Mouse (Mus musculus) kidney, embryonic 14.5 days (tissue): ENCODE results near the gene Golga7b. TPM values are rescaled to one million over a fixed set of nuclear protein-coding genes. Genes with fewer than 3 reads are reported as not detected.

Experiments used
- ATAC-seq: fragments of 200-750 bp; cut with Nextera tagmentation; 2 replicates; pipeline ENCODE4 v1.8.0; 2017; ENCODE audit warnings: moderate number of reproducible peaks, mild to moderate bottlenecking, moderate TSS enrichment, moderate library complexity; ENCODE audit not compliant: low FRiP score, low TSS enrichment
- H3K27ac ChIP-seq: fragments of 300-500 bp; sonication (generic); 2 replicates; pipeline ENCODE4 v1.5.1; 2014; ENCODE audit warnings: low read depth, mild to moderate bottlenecking, low read length, moderate library complexity, mixed read lengths
- H3K27me3 ChIP-seq: fragments of 300-500 bp; sonication (generic); 2 replicates; pipeline ENCODE4 v1.6.1; 2014; ENCODE audit warnings: mild to moderate bottlenecking, low read length; ENCODE audit not compliant: control insufficient read depth, insufficient read depth
- H3K36me3 ChIP-seq: fragments of 300-500 bp; sonication (generic); 2 replicates; pipeline ENCODE4 v1.6.1; 2014; ENCODE audit warnings: low read length, mixed read lengths; ENCODE audit not compliant: control insufficient read depth, insufficient read depth
- H3K4me1 ChIP-seq: fragments of 300-500 bp; sonication (generic); 2 replicates; pipeline ENCODE4 v1.6.1; 2014; ENCODE audit warnings: low read length, mixed read lengths; ENCODE audit not compliant: control insufficient read depth, insufficient read depth
- H3K4me2 ChIP-seq: fragments of 300-500 bp; sonication (generic); replicated peaks from 2 replicates; pipeline ENCODE4 v1.6.1; 2014; ENCODE audit warnings: low read depth, mild to moderate bottlenecking, low read length
- H3K4me3 ChIP-seq: fragments of 300-500 bp; sonication (generic); 2 replicates; pipeline ENCODE4 v1.5.1; 2014; ENCODE audit warnings: mild to moderate bottlenecking, low read length
- H3K9ac ChIP-seq: fragments of 300-500 bp; sonication (generic); 2 replicates; pipeline ENCODE4 v1.6.1; 2014; ENCODE audit warnings: low read depth, mild to moderate bottlenecking, low read length, moderate library complexity
- H3K9me3 ChIP-seq: fragments of 300-500 bp; sonication (generic); 2 replicates; pipeline ENCODE4 v1.6.1; 2016; ENCODE audit warnings: low read length; ENCODE audit not compliant: control insufficient read depth
- WGBS: fragments of 180-500 bp; shearing (Covaris S2); extraction: QIAGEN DNeasy Blood & Tissue Kit; methylation state at CpG from one replicate; pipeline ENCODE4 v1.1.7; 2014; 5-methylcytosine and 5-hydroxymethylcytosine counted together
- polyA plus RNA-seq: library from polyadenylated mRNA; unstranded; fragments of >200 nt; fragmentation: Nextera tagmentation; extraction: Ambion mirVana; gene quantifications from 2 replicates; pipeline ENCODE4 v1.2.1, GENCODE M21; 2014

Golga7b gene
- polyA plus RNA-seq, 1 experiment from 2014 or later: not detected

DNA sequence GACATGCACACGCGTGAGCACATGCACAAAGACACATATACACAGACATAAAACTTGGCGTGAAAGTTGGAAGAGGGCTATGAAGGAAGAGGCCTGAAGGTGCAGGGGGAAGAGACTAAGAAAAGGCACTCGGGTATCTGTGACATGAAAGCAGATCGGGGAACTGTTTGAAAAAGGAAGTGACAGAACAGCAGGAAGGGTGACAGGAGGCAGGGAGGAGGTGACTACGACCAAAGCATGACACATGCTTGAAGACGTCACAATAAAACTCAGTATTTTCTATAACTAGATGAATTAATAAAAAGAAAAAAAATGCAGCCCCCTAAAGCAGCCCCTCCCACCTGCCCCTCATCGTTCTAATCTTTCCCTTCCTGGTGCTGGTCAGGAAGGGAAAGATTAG lies 58.4 kb downstream of the Golga7b start:
- no peak overlapping the region for H3K27ac ChIP-seq
- peaks cover 15% of the 10 kb centered on the region; the same call in 1 of the 2 replicates for H3K4me1 ChIP-seq
- no peaks in the 10 kb centered on the region for H3K9me3 ChIP-seq
- no peak overlapping the region for H3K4me3 ChIP-seq
- 65% methylated on average over 8 of the region's 8 CpGs for WGBS
- ATAC-seq: no peak
- H3K27me3 ChIP-seq: no peaks in the 10 kb centered on the region
- H3K36me3 ChIP-seq: no peaks in the 10 kb centered on the region
- H3K9ac ChIP-seq: no peak overlapping the region
- no peak overlapping the region for H3K4me2 ChIP-seq

DNA sequence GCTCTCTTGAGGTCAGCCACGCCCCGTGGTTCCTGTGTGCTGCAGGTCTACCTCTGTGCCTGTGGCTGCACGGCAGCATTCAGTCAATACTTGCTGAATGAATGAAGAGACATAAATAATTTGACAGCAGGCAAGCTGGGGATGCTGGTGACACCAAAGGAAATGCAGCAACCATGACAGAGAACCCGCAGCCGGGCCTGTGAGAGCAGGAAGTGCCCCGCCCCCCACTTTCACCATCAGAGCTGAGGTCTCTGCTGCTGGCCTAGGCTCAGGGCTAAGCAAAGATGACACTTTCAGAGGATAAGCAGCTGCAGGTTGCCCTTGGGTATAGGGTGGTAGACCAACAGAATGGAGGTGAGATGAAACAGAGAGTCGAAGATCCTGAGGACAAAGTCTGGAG lies 58.8 kb downstream of the Golga7b start:
- H3K4me1 ChIP-seq: peaks cover 15% of the 10 kb centered on the region; the same call in 1 of the 2 replicates
- no peaks in the 10 kb centered on the region for H3K9me3 ChIP-seq
- H3K4me2 ChIP-seq: no peak overlapping the region
- no peak overlapping the region for H3K4me3 ChIP-seq
- WGBS: 32% methylated on average over 7 of the region's 7 CpGs
- no peak overlapping the region for H3K9ac ChIP-seq
- no peak overlapping the region for H3K27ac ChIP-seq
- no peak for ATAC-seq
- no peaks in the 10 kb centered on the region for H3K36me3 ChIP-seq
- H3K27me3 ChIP-seq: no peaks in the 10 kb centered on the region

DNA sequence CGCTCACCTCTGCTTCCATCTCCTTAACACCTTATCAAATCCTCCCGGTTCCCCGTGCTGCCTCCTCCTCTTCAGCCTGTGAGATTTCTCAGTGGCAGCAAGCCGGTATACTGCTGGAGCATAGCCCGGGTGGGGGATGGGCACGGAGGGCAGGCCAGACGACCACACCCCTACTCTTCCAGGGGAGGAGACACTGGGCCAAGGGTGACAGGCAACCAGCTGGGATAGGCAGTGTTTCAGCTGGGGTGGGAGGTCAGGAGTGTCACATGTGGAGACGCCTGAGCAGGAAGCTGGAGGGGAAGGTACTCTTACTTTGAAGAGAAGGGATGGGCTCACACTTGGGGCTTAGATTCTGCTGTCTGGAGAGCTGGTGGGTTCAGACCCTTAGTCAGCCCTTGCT lies 59.6 kb downstream of the Golga7b start:
- ATAC-seq: peak; percentile 51
- H3K27me3 ChIP-seq: no peaks in the 10 kb centered on the region
- H3K4me3 ChIP-seq: no peak overlapping the region
- no peaks in the 10 kb centered on the region for H3K9me3 ChIP-seq
- H3K36me3 ChIP-seq: no peaks in the 10 kb centered on the region
- no peak overlapping the region for H3K27ac ChIP-seq
- 8% methylated on average over 8 of the region's 8 CpGs for WGBS
- peaks cover 15% of the 10 kb centered on the region; the same call in 1 of the 2 replicates for H3K4me1 ChIP-seq
- no peak overlapping the region for H3K9ac ChIP-seq
- no peak overlapping the region for H3K4me2 ChIP-seq

DNA sequence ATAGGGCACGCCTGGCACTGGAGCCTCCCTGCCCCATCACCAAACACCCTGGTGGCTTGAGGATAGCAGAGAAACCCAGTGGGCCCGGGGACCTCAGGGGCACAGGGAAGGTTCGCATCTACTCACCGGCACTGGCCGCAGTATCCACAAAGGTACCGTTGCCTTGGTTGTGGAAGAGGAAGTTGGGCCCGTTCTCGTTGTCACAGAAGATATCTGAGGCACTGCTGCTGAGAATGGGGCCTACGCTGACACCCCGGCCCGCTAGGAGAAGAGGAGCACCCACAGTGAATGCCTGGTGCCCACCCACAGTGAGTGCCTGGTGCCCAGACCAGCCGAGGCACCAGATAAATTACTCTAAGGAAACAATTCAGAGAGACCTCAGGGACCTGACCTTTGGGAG lies 61.6 kb downstream of the Golga7b start:
- WGBS: 91% methylated on average over 12 of the region's 12 CpGs
- H3K27me3 ChIP-seq: no peaks in the 10 kb centered on the region
- H3K4me1 ChIP-seq: peaks cover 15% of the 10 kb centered on the region; the same call in 1 of the 2 replicates
- no peak for ATAC-seq
- H3K9ac ChIP-seq: no peak overlapping the region
- no peak overlapping the region for H3K27ac ChIP-seq
- H3K9me3 ChIP-seq: no peaks in the 10 kb centered on the region
- no peak overlapping the region for H3K4me3 ChIP-seq
- no peaks in the 10 kb centered on the region for H3K36me3 ChIP-seq
- no peak overlapping the region for H3K4me2 ChIP-seq

DNA sequence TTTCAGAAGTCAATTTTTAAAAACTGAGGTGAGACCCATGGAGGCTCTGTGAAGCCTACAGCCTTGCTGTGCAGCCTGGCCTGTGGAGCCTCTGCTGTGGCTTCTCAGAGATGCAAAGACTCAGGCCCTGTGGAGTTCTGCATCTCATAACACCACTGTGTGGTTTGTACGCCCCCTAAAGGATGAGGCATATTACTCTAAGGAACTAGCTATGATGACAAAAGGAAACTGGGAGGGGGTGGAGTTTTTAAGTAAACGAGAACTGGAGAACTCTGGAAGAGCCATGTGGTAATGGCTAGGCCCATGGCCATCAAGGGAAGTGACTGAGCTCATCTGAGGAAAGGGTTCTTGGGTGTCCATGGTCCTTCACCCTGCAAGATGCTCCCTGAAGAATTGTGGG lies 64.0 kb downstream of the Golga7b start:
- Histone ChIP-seq H3K27me3 (no peaks in the 10 kb centered on the region), H3K27ac (no peak overlapping the region), H3K4me2 (no peak overlapping the region), H3K4me1 (peaks cover 12% of the 10 kb centered on the region; the same call in 1 of the 2 replicates), H3K9me3 (no peaks in the 10 kb centered on the region), H3K36me3 (no peaks in the 10 kb centered on the region), H3K9ac (no peak overlapping the region), H3K4me3 (no peak overlapping the region)
- no peak for ATAC-seq
- WGBS: 35% methylated on average over 2 of the region's 2 CpGs

DNA sequence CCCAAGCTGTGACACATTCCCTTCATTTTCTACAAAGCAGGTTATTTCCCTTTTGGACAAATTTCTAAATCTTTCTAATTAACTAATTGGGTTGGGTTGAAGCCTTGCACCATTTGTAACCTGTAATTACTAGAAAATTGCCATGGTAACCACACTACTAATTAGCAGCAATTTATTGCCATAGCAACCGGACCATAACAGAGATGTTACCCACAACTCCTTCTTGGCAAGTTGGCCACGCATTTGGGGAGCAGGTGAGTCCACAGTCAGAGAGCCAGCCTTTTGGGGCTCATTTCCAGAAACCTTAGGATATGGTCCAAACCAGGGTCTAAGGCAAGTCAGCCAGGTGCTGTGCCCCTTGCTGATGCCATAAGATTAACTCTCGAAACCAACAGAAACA lies 64.8 kb downstream of the Golga7b start:
- Histone ChIP-seq H3K4me2 (no peak overlapping the region), H3K27ac (no peak overlapping the region), H3K9ac (no peak overlapping the region), H3K4me1 (peaks cover 3% of the 10 kb centered on the region; the same call in 1 of the 2 replicates), H3K9me3 (no peaks in the 10 kb centered on the region), H3K27me3 (no peaks in the 10 kb centered on the region), H3K4me3 (no peak overlapping the region), H3K36me3 (no peaks in the 10 kb centered on the region)
- ATAC-seq: no peak
- WGBS: 63% methylated on average over 3 of the region's 3 CpGs

DNA sequence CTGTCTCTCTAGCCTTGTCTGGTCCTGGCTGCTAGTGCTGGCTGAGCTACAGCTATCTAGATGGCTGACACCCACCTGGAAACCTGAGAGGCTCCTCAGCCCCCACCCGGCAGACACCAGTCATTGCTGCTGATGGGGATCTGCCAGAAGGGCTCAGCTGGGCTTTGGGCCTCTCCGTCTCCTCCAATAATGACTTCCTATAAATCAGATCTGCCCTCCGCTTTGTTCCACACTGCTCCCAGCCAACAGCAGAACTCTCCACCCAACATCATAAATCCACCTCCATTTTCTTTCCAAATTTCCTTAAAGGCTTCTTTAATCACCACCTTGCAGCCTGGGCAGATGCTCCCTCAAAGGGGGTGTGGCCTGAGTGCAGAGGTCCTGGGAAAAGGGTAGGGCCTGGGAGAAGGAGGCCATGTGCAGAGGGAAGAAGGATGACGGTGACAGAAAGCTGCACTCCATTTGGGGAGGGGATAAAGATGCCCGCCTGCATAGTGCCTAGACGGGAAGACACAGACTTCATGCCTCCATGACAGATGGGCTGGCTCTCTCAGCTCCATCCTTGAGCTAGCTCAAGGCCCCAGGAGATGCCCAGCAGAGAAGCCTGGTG lies 67.8 kb downstream of the Golga7b start:
- H3K4me3 ChIP-seq: no peak overlapping the region
- peaks cover 3% of the 10 kb centered on the region; the same call in 1 of the 2 replicates for H3K4me1 ChIP-seq
- WGBS: 33% methylated on average over 6 of the region's 6 CpGs
- no peak overlapping the region for H3K4me2 ChIP-seq
- no peaks in the 10 kb centered on the region for H3K36me3 ChIP-seq
- no peaks in the 10 kb centered on the region for H3K9me3 ChIP-seq
- no peaks in the 10 kb centered on the region for H3K27me3 ChIP-seq
- ATAC-seq: no peak
- no peak overlapping the region for H3K9ac ChIP-seq
- H3K27ac ChIP-seq: no peak overlapping the region

DNA sequence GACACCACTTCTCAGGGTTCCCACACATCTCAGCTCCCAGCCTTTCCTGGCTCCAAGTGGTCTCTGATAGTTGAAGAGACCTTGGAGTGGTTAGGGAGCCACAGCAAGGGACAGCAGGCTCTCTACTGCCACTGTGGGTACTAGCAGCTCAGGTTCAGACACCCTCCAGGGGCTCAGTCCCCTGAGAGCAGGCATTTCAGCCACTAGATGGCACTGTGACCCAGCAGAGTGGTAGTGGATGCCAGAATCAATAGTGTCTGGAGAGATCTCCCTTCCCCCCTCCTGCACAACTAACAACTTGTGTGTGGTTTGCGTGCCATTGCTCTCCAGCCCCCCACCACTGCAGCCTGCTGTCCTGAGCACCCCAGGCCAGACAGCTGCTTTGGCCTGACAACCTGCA lies 68.5 kb downstream of the Golga7b start:
- Histone ChIP-seq H3K36me3 (no peaks in the 10 kb centered on the region), H3K9me3 (no peaks in the 10 kb centered on the region), H3K4me2 (no peak overlapping the region), H3K27ac (no peak overlapping the region), H3K4me1 (peaks cover 3% of the 10 kb centered on the region; the same call in 1 of the 2 replicates), H3K9ac (no peak overlapping the region), H3K27me3 (no peaks in the 10 kb centered on the region), H3K4me3 (no peak overlapping the region)
- 0% methylated on average over 1 of the region's 1 CpGs for WGBS
- ATAC-seq: peak; percentile 83

DNA sequence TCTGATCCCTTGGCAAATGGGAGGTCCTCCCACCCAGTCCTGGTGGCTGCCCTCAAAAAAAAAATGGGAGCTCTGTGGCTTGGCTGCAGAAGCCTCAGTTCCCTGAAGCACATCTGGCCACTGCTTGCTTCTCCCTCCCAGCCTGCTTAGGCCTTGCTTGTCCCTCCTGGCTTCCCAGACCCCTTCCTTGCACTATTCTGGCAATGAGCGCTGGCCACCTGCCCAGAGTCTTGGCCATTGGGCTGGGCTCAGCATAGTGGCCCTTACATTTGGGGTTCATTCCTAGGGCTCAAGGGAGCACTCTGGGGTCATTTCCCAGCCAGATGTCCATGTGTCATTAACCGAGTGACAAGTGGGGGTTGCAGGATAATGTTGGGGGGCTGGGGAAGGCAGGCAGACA lies 69.2 kb downstream of the Golga7b start:
- no peak overlapping the region for H3K9ac ChIP-seq
- H3K36me3 ChIP-seq: no peaks in the 10 kb centered on the region
- H3K4me1 ChIP-seq: peaks cover 3% of the 10 kb centered on the region; the same call in 1 of the 2 replicates
- no peak overlapping the region for H3K4me2 ChIP-seq
- 0 out of 2 replicates have a peak, but pooled peaks have one; percentile 9 for ATAC-seq
- H3K27me3 ChIP-seq: no peaks in the 10 kb centered on the region
- H3K4me3 ChIP-seq: no peak overlapping the region
- WGBS: 88% methylated on average over 2 of the region's 2 CpGs
- H3K9me3 ChIP-seq: no peaks in the 10 kb centered on the region
- H3K27ac ChIP-seq: no peak overlapping the region
